In genomic region chr17:33917656-33918292, GRCm38 (mm10) we compare ENCODE assay signal across 8 mouse cellular contexts. TPM values are rescaled to one million over a fixed set of nuclear protein-coding genes. Genes with fewer than 3 reads are reported as not detected.
DNase-seq lines count a peak whose midpoint lies in the region; ATAC-seq and TF ChIP-seq lines count a peak whose summit lies in the region.

No protein-coding gene starts in this region.

- peaks cover 88% of the 10 kb centered on the region for H3K4me1 ChIP-seq in erythroblast, embryonic 14.5 days (ENCODE audit: control insufficient read depth)
- H3K4me1 ChIP-seq in E14TG2a.4 (replicated peaks; ENCODE audit: low read depth, low read length) = peaks cover 83% of the 10 kb centered on the region
- peaks cover 47% of the 10 kb centered on the region for H3K4me1 ChIP-seq in limb, embryonic 10.5 days

- no peak for ATAC-seq in erythroblast, adult 5-6 weeks (replicated peaks; ENCODE audit: low FRiP score, poor library complexity, severe bottlenecking)

- TF ChIP-seq CTCF in E14TG2a.4 (conservative IDR thresholded peaks at IDR 0.05; ENCODE audit: low read length) = no peak

- no peak overlapping the region for H3K27ac ChIP-seq in limb, embryonic 10.5 days

- H3K36me3 ChIP-seq in erythroblast, embryonic 14.5 days (ENCODE audit: control insufficient read depth) = peaks cover 53% of the 10 kb centered on the region
- peaks cover 62% of the 10 kb centered on the region for H3K36me3 ChIP-seq in E14TG2a.4 (ENCODE audit: insufficient read depth, low read length)
- peaks cover 44% of the 10 kb centered on the region for H3K36me3 ChIP-seq in limb, embryonic 10.5 days

- peaks cover 25% of the 10 kb centered on the region for H3K9me3 ChIP-seq in erythroblast, embryonic 14.5 days (ENCODE audit: control insufficient read depth, low read length)
- no peaks in the 10 kb centered on the region for H3K9me3 ChIP-seq in E14TG2a.4 (ENCODE audit: low read length)
- H3K9me3 ChIP-seq in limb, embryonic 10.5 days (replicated peaks) = no peaks in the 10 kb centered on the region

- DNase-seq in kidney, adult 9 months = peak; percentile 27
- DNase-seq in kidney, postnatal 36 days = no peak
- no peak for DNase-seq in limb, embryonic 10.5 days (ENCODE audit: low spot score)
- DNase-seq in left cerebral cortex, postnatal 10 days (ENCODE audit: extremely low spot score in 1 of 2, low spot score in 2 of 2) = no peak
- no peak for DNase-seq in right cerebral cortex, adult 2 months (ENCODE audit: low spot score in 2 of 2)

- H3K27me3 ChIP-seq in erythroblast, embryonic 14.5 days (ENCODE audit: control insufficient read depth) = no peaks in the 10 kb centered on the region; the same call in 1 of the 2 replicates
- no peaks in the 10 kb centered on the region for H3K27me3 ChIP-seq in E14TG2a.4 (ENCODE audit: insufficient read depth, low read length)
- peaks cover 7% of the 10 kb centered on the region; the same call in 1 of the 2 replicates for H3K27me3 ChIP-seq in limb, embryonic 10.5 days (ENCODE audit: low read depth, poor library complexity, severe bottlenecking)

- WGBS in limb, embryonic 10.5 days = 82% methylated on average over 18 of the region's 18 CpGs

- intact Hi-C loops in left cerebral cortex, postnatal 10 days (cut with DNase I) = no loop called here

- H3K4me3 ChIP-seq in erythroblast, embryonic 14.5 days (replicated peaks) = peak overlapping the region; percentile 78
- peak overlapping the region; percentile 80 for H3K4me3 ChIP-seq in E14TG2a.4 (replicated peaks; ENCODE audit: low read length)
- peak overlapping the region; percentile 72 for H3K4me3 ChIP-seq in limb, embryonic 10.5 days

RNA-seq across cellular contexts. Expression of gene Zbtb22, which starts 2.1 kb away (rescaled TPM):
- 5.6 and 5.7 TPM in 2 replicates for polyA plus RNA-seq in erythroblast, embryonic 14.5 days (2012)
- 4.0 and 7.9 TPM in 2 replicates for total RNA-seq in erythroblast, adult 5-6 weeks (2015; ENCODE audit: low replicate concordance)
- 8.8 and 10.3 TPM in 2 replicates for total RNA-seq in erythroblast, adult 5-6 weeks (2017; ENCODE audit: low replicate concordance)
- polyA plus RNA-seq in limb, embryonic 10.5 days (2016; fragmentation: Nextera tagmentation; extraction: Ambion mirVana) = 20.2 and 23.2 TPM in 2 replicates
- 10 to 100 TPM; 35.0 to 35.8 TPM for total RNA-seq in left cerebral cortex, postnatal 10 days (2021)

RNA-seq across cellular contexts. Expression of gene Tapbp, which starts 2.1 kb away (rescaled TPM):
- 14.7 and 21.8 TPM in 2 replicates for polyA plus RNA-seq in erythroblast, embryonic 14.5 days (2012)
- 30.7 and 30.9 TPM in 2 replicates for total RNA-seq in erythroblast, adult 5-6 weeks (2015; ENCODE audit: low replicate concordance)
- total RNA-seq in erythroblast, adult 5-6 weeks (2017; ENCODE audit: low replicate concordance) = 34.3 and 39.6 TPM in 2 replicates
- 9.2 and 16.0 TPM in 2 replicates for polyA plus RNA-seq in limb, embryonic 10.5 days (2016; fragmentation: Nextera tagmentation; extraction: Ambion mirVana)
- 10 to 100 TPM; 33.0 to 34.7 TPM for total RNA-seq in left cerebral cortex, postnatal 10 days (2021)

RNA-seq across cellular contexts. Expression of gene Daxx, which starts 8.6 kb away (rescaled TPM):
- polyA plus RNA-seq in erythroblast, embryonic 14.5 days (2012) = 1.4 TPM in 2 replicates
- 12.1 and 14.2 TPM in 2 replicates for total RNA-seq in erythroblast, adult 5-6 weeks (2015; ENCODE audit: low replicate concordance)
- total RNA-seq in erythroblast, adult 5-6 weeks (2017; ENCODE audit: low replicate concordance) = 20.4 and 21.7 TPM in 2 replicates
- 88.1 and 92.2 TPM in 2 replicates for polyA plus RNA-seq in limb, embryonic 10.5 days (2016; fragmentation: Nextera tagmentation; extraction: Ambion mirVana)
- total RNA-seq in left cerebral cortex, postnatal 10 days (2021) = 10 to 100 TPM; 26.5 to 28.1 TPM

RNA-seq across cellular contexts. Expression of gene Rgl2, which starts 11.6 kb away (rescaled TPM):
- polyA plus RNA-seq in erythroblast, embryonic 14.5 days (2012) = 3.1 and 3.5 TPM in 2 replicates
- 5.2 and 6.1 TPM in 2 replicates for total RNA-seq in erythroblast, adult 5-6 weeks (2015; ENCODE audit: low replicate concordance)
- total RNA-seq in erythroblast, adult 5-6 weeks (2017; ENCODE audit: low replicate concordance) = 5.6 and 9.7 TPM in 2 replicates
- polyA plus RNA-seq in limb, embryonic 10.5 days (2016; fragmentation: Nextera tagmentation; extraction: Ambion mirVana) = 43.2 and 43.9 TPM in 2 replicates
- 10 to 100 TPM; 67.1 to 68.4 TPM for total RNA-seq in left cerebral cortex, postnatal 10 days (2021)

RNA-seq across cellular contexts. Expression of gene Platr17, which starts 12.8 kb away (rescaled TPM):
- 0.08 TPM in 1 of 2 replicates, not detected in the other for polyA plus RNA-seq in erythroblast, embryonic 14.5 days (2012)
- total RNA-seq in erythroblast, adult 5-6 weeks (2015; ENCODE audit: low replicate concordance) = not detected in 2 replicates
- 9.7 TPM in 1 of 2 replicates, not detected in the other for total RNA-seq in erythroblast, adult 5-6 weeks (2017; ENCODE audit: low replicate concordance)
- 0.20 and 0.38 TPM in 2 replicates for polyA plus RNA-seq in limb, embryonic 10.5 days (2016; fragmentation: Nextera tagmentation; extraction: Ambion mirVana)
- 1 to 10 TPM; 1.2 TPM for total RNA-seq in left cerebral cortex, postnatal 10 days (2021)
